Comparison of ENCODE assay signal across 13 mouse cellular contexts in genomic region chr1:82373924-82374323, GRCm38 (mm10). TPM values are rescaled to one million over a fixed set of nuclear protein-coding genes. Genes with fewer than 3 reads are reported as not detected.
DNase-seq lines count a peak whose midpoint lies in the region; ATAC-seq lines count a peak whose summit lies in the region.
"Had no signal": no experiment of that assay in that cellular context is flagged by ENCODE, and none has a peak within 500 bp of the region (broad histone marks: within the 10 kb centered on the region; RNA-seq: fewer than 3 reads in every experiment).

No protein-coding gene starts in this region.

- H3K27ac ChIP-seq in embryonic facial prominence, embryonic 11.5 days (replicated peaks; ENCODE audit: low read depth, low read length), result peak overlapping the region; percentile 20; the same call in 1 of the 2 replicates
- H3K27ac ChIP-seq in liver, embryonic 13.5 days, result peak overlapping the region; percentile 92
- H3K27ac ChIP-seq: macrophage; neural tube, embryonic 12.5 days had no signal

- WGBS in embryonic facial prominence, embryonic 11.5 days, result 92% methylated on average over 8 of the region's 8 CpGs
- 42% methylated on average over 8 of the region's 8 CpGs for WGBS in liver, embryonic 13.5 days (ENCODE audit: insufficient replicate concordance)

- ATAC-seq in embryonic facial prominence, embryonic 11.5 days (replicated peaks; ENCODE audit: insufficient number of reproducible peaks, low FRiP score, low TSS enrichment, low read depth), result no peak
- peak; percentile 97 for ATAC-seq in liver, embryonic 13.5 days (ENCODE audit: low read depth)
- ATAC-seq in inflammation-experienced regulatory T-cells, adult 6 months, result no peak

- no peaks in the 10 kb centered on the region for H3K36me3 ChIP-seq in embryonic facial prominence, embryonic 11.5 days (replicated peaks; ENCODE audit: control insufficient read depth, insufficient read depth, low read depth, low read length)
- peaks cover 21% of the 10 kb centered on the region for H3K36me3 ChIP-seq in liver, embryonic 13.5 days
- H3K36me3 ChIP-seq: neural tube, embryonic 12.5 days had no signal

- H3K4me3 ChIP-seq in embryonic facial prominence, embryonic 11.5 days (ENCODE audit: low read depth, low read length), result no peak overlapping the region
- H3K4me3 ChIP-seq in liver, embryonic 13.5 days (replicated peaks), result peak overlapping the region; percentile 8; the same call in 1 of the 2 replicates
- H3K4me3 ChIP-seq: neural tube, embryonic 12.5 days had no signal

- H3K4me1 ChIP-seq in embryonic facial prominence, embryonic 11.5 days (ENCODE audit: control insufficient read depth, insufficient read depth, low read length), result no peaks in the 10 kb centered on the region; the same call in 1 of the 2 replicates
- H3K4me1 ChIP-seq in liver, embryonic 13.5 days (replicated peaks), result peaks cover 43% of the 10 kb centered on the region
- H3K4me1 ChIP-seq: neural tube, embryonic 12.5 days had no signal

- H3K9ac ChIP-seq in embryonic facial prominence, embryonic 11.5 days (replicated peaks; ENCODE audit: low read length), result no peak overlapping the region
- peak overlapping the region; percentile 62 for H3K9ac ChIP-seq in liver, embryonic 13.5 days
- H3K9ac ChIP-seq: neural tube, embryonic 12.5 days had no signal

- no peaks in the 10 kb centered on the region for H3K27me3 ChIP-seq in embryonic facial prominence, embryonic 11.5 days (ENCODE audit: control insufficient read depth, insufficient read depth, low read length)
- no peaks in the 10 kb centered on the region for H3K27me3 ChIP-seq in liver, embryonic 13.5 days
- H3K27me3 ChIP-seq: CH12.LX; neural tube, embryonic 12.5 days had no signal

- H3K9me3 ChIP-seq in embryonic facial prominence, embryonic 11.5 days (replicated peaks; ENCODE audit: control insufficient read depth, low read length), result no peaks in the 10 kb centered on the region
- no peaks in the 10 kb centered on the region for H3K9me3 ChIP-seq in liver, embryonic 13.5 days (replicated peaks)
- H3K9me3 ChIP-seq: neural tube, embryonic 12.5 days had no signal

- no peak overlapping the region for H3K4me2 ChIP-seq in embryonic facial prominence, embryonic 11.5 days (ENCODE audit: low read depth, low read length)
- peak overlapping the region; percentile 57 for H3K4me2 ChIP-seq in liver, embryonic 13.5 days
- H3K4me2 ChIP-seq: neural tube, embryonic 12.5 days had no signal

- peak; percentile 6 to 7 for DNase-seq in spleen, postnatal 36 days (ENCODE audit: low spot score in 2 of 2)
- no peak for DNase-seq in spleen, postnatal 14 days (ENCODE audit: low spot score in 2 of 2)
- DNase-seq in embryonic facial prominence, embryonic 11.5 days (ENCODE audit: low spot score), result no peak
- peak; percentile 77 for DNase-seq in liver, embryonic 13.5 days
- no peak for DNase-seq in retina, postnatal 1 day
- no peak for DNase-seq in layer of hippocampus, postnatal 25 days (ENCODE audit: extremely low spot score in 1 of 2, low spot score in 1 of 2)
- DNase-seq: cerebellum, postnatal 36 days; heart, postnatal 10 days; thymus, adult 2 months had no signal

RNA-seq across cellular contexts. Expression of gene Rhbdd1, which starts 57.7 kb away (rescaled TPM):
- 6.7 and 6.9 TPM in 2 replicates for polyA plus RNA-seq in embryonic facial prominence, embryonic 11.5 days (2014; fragmentation: Nextera tagmentation; extraction: Ambion mirVana)
- 8.6 and 10.3 TPM in 2 replicates for polyA plus RNA-seq in liver, embryonic 13.5 days (2015; fragmentation: Nextera tagmentation; extraction: Ambion mirVana)
- 1 to 10 TPM; 6.7 to 7.6 TPM for total RNA-seq in layer of hippocampus, postnatal 25 days (2021)
- polyA plus RNA-seq in inflammation-experienced regulatory T-cells, adult 6 months (2017; shearing (Covaris generic)), result 10 to 100 TPM; 15.3 to 21.5 (median 20.5) TPM

Comparison
In these comparisons a context has a peak if more than half of its experiments do, and no peak if none do; other contexts are left out.
1. DNase-seq: peak in spleen, postnatal 36 days (2 of 2) and liver, embryonic 13.5 days (single experiment); none in spleen, postnatal 14 days (0 of 2), embryonic facial prominence, embryonic 11.5 days (single experiment), retina, postnatal 1 day (single experiment) and layer of hippocampus, postnatal 25 days (0 of 2).